Mouse (Mus musculus) heart, postnatal 0 days (tissue): ENCODE data around the gene Pkn3.

Experiments
- CTCF ChIP-seq: IDR thresholded peaks from 2 replicates; pipeline ENCODE4 v1.5.1; 2016; ENCODE audit warnings: antibody characterized with exemption, control low read depth, low read depth
- EP300 ChIP-seq: IDR thresholded peaks from 2 replicates; pipeline ENCODE4 v1.6.1; 2016; ENCODE audit warnings: antibody characterized with exemption, low read depth

DNA sequence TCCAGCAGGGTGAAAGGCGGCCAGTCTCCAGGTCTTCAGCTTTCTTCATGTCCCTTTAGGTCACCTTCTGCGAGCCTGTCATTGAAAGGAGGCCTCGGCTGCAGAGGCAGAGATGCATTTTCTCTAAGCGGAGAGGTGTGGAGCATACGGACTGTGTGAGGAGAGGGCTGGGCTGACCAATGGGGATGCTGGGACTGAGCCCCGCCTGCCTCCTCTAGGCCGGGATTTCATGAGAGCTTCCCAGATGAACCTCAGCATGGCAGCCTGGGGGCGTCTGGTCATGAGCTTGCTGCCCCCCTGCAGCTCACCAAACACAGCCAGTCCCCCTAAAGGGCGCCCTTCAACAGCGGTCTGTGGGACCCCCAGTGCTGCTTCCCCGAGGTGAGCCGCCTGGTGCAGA lies 7.1 kb downstream of the Pkn3 start:
- no peak for TF ChIP-seq CTCF
- TF ChIP-seq EP300 = no peak
